Mouse (Mus musculus) cortical plate, adult 2 months (tissue): ENCODE data around the gene Slc4a10. TPM values are rescaled to one million over a fixed set of nuclear protein-coding genes. Genes with fewer than 3 reads are reported as not detected.

Source experiments
- H3K27ac ChIP-seq: fragments of 200-500 bp; 2 replicates; pipeline ENCODE4 v1.5.1; 2012; ENCODE audit warnings: low read length, control low read depth, inconsistent platforms; ENCODE audit not compliant: insufficient read depth
- H3K4me1 ChIP-seq: fragments of 200-500 bp; 2 replicates; pipeline ENCODE4 v1.6.1; 2011; ENCODE audit warnings: low read length; ENCODE audit not compliant: control insufficient read depth, insufficient read depth
- H3K4me3 ChIP-seq: fragments of 200-500 bp; 2 replicates; pipeline ENCODE4 v1.5.1; 2011; ENCODE audit warnings: mild to moderate bottlenecking, low read length, control low read depth; ENCODE audit not compliant: insufficient read depth
- CTCF ChIP-seq: fragments of 200-500 bp; IDR thresholded peaks from 2 replicates; pipeline ENCODE4 v1.5.1; 2011; ENCODE audit warnings: mild to moderate bottlenecking, control low read depth, low read length; ENCODE audit not compliant: insufficient read depth; ENCODE audit errors: extremely low read depth
- POLR2A ChIP-seq: fragments of 200-500 bp; IDR thresholded peaks from 2 replicates; pipeline ENCODE4 v1.6.1; 2011; ENCODE audit warnings: mild to moderate bottlenecking, low read length, control low read depth; ENCODE audit not compliant: insufficient read depth; ENCODE audit errors: extremely low read depth
- polyA plus RNA-seq: library from polyadenylated mRNA; depleted of rRNA; stranded (reverse); fragments of >200 nt; gene quantifications from 2 replicates; pipeline ENCODE4 v1.2.3, GENCODE M21; 2012

The Slc4a10 gene
- polyA plus RNA-seq, 1 experiment: 112 TPM

DNA sequence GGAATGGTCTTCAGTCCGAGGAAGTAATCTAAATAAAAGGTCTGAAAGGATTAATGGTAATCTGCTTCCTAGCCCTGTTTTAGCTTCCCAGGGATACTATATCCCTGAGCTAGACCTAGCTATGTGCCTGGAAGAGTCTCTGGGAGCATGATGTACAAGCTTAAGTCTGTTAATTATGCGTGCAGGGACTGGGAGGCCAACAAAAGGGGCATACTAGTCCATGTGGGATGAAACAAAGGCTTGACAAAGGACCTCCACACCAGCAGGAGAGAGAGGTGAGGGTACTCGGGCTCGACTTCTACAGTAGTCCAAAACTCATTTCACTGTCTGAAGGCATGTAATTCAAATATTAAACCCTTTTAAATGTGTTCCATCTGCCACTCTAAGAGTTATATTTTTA, 197.9 kb downstream of the Slc4a10 start:
- H3K4me1 ChIP-seq: 0 out of 2 replicates have a peak, but pooled peaks cover 1% of the 10 kb centered on the region
- TF ChIP-seq CTCF (no peak), POLR2A (no peak)
- no peak overlapping the region for H3K4me3 ChIP-seq
- no peak overlapping the region for H3K27ac ChIP-seq

GRCm38 (mm10) chr2:62268467-62268866, 222.2 kb downstream of the Slc4a10 start:
- no peak overlapping the region for H3K27ac ChIP-seq
- no peak overlapping the region for H3K4me3 ChIP-seq
- TF ChIP-seq POLR2A: no peak
- no peak for TF ChIP-seq CTCF
- no peaks in the 10 kb centered on the region for H3K4me1 ChIP-seq

DNA sequence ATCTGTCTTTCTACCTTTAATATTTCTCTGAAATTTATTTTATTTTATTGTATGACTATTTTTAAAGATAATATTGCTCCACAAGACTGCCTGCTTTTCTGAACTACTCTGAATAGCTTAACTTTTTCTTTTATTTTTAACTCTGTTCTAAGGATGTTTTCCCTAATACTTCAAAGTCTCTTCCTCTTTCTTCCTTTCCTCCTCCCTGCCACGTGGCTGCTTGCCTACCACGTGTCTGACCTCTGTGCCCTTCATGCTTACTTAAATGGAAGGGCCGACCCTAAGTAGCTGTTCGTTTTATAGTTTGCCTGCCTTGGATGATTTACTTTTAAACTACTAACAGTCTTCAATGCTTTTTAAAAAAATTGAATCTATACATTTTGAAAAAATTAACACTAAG, 225.6 kb downstream of the Slc4a10 start:
- H3K4me3 ChIP-seq: no peak overlapping the region
- no peaks in the 10 kb centered on the region for H3K4me1 ChIP-seq
- H3K27ac ChIP-seq: no peak overlapping the region
- TF ChIP-seq CTCF (no peak), POLR2A (no peak)

GRCm38 (mm10) chr2:62278779-62279178, 232.5 kb downstream of the Slc4a10 start:
- TF ChIP-seq CTCF (no peak), POLR2A (no peak)
- Histone ChIP-seq H3K4me3 (no peak overlapping the region), H3K4me1 (0 out of 2 replicates have a peak, but pooled peaks cover 1% of the 10 kb centered on the region), H3K27ac (no peak overlapping the region)

DNA sequence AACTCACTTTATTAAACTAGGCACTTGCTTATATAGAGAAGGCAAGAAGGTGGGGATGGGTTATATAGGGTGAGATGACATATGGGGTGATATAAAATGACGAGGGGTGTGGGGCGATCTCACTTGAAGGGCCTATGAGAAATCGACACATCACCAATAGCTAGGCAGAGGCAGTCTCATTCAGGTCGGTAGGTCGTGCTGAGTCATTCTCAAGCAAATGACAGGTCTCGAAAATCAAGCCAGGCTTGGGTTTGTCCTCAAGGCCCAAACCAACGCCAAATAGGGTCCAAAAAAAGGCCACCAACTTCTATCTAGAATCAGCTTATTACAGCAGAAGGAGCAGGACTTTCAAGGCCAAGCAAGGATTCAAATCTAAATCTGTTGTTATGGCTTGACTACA, 233.5 kb downstream of the Slc4a10 start:
- H3K27ac ChIP-seq: no peak overlapping the region
- H3K4me1 ChIP-seq: 0 out of 2 replicates have a peak, but pooled peaks cover 1% of the 10 kb centered on the region
- TF ChIP-seq CTCF: no peak
- no peak for TF ChIP-seq POLR2A
- no peak overlapping the region for H3K4me3 ChIP-seq

GRCm38 (mm10) chr2:62285026-62285425, 238.8 kb downstream of the Slc4a10 start:
- peaks cover 2% of the 10 kb centered on the region; the same call in 1 of the 2 replicates for H3K4me1 ChIP-seq
- no peak overlapping the region for H3K4me3 ChIP-seq
- H3K27ac ChIP-seq: no peak overlapping the region
- TF ChIP-seq POLR2A (no peak), CTCF (no peak)

GRCm38 (mm10) chr2:62285847-62286246, 239.6 kb downstream of the Slc4a10 start:
- Histone ChIP-seq H3K27ac (no peak overlapping the region), H3K4me1 (peaks cover 2% of the 10 kb centered on the region; the same call in 1 of the 2 replicates), H3K4me3 (no peak overlapping the region)
- TF ChIP-seq CTCF (no peak), POLR2A (no peak)

- H3K4me3 ChIP-seq: no peak overlapping the region
- TF ChIP-seq POLR2A (no peak), CTCF (no peak)
- peaks cover 2% of the 10 kb centered on the region; the same call in 1 of the 2 replicates for H3K4me1 ChIP-seq
- H3K27ac ChIP-seq: no peak overlapping the region
Measured at GRCm38 (mm10) chr2:62287532-62287931, 241.3 kb downstream of the Slc4a10 start.

GRCm38 (mm10) chr2:62293846-62294245, 247.6 kb downstream of the Slc4a10 start:
- TF ChIP-seq POLR2A (no peak), CTCF (no peak)
- Histone ChIP-seq H3K4me3 (no peak overlapping the region), H3K4me1 (no peaks in the 10 kb centered on the region), H3K27ac (no peak overlapping the region)

DNA sequence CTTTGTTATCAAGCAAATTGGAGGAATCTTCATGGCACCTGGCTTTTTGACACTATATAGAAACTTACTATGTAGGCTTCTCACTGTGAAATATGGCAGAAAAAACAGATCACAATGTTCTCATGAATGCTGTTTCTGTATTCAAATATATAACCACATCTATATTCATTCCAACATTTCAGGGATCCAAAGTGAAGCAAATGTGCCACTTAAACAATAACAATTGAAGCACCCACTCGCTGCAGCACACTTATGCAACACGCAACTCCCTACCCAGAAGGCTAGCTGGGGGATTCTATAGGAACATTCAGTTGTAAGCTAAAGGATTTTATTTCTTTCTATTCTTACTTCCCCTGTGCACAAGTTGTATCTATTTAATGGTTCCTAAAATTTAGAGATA, 255.5 kb downstream of the Slc4a10 start:
- H3K4me3 ChIP-seq: no peak overlapping the region
- TF ChIP-seq POLR2A (no peak), CTCF (no peak)
- no peak overlapping the region for H3K27ac ChIP-seq
- peaks cover 1% of the 10 kb centered on the region; the same call in 1 of the 2 replicates for H3K4me1 ChIP-seq
